Comparison of ENCODE assay signal across 8 mouse cellular contexts in the genomic region with DNA sequence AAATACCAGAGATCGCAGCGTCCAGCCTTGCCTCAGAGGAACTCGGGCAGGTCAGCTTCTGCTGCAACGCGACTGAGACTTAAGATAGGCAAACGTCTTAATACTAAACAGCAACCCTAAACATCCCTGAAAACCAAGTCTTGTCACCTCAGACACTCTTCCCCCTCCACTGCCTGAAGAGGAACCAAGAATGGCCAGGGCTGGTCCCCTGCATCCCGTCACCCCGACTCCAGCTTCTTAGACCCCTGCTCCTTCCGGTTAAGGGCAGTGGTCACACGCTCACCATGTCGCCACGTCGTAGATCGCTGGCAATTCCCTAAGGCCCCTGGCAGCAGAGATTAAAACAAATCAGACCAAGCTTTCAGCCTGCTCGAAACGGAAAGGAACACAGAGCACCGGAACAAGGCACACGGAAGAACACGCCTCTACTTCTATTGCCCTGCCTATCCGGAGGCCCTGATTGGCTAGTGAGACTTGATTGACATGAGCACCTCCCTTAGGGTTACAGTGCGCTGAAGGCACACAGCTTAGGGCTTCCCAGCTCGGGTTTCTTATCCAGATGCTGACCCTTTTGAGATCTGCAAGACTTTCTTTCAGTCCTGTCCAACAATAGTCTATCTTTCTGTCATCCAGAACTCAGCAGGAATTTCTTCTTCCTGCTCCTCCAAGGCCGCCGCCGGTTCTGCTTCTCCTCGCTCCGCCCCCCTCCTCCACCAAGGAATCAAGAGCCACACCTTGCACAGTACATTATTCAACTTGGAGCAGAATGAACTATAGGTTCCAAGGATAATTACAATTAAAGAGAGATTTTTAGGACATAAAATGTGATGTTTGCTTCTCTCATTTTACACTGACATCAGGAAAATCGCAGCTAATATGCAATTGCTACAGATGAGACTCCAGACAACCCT. TPM values are rescaled to one million over a fixed set of nuclear protein-coding genes. Genes with fewer than 3 reads are reported as not detected.
DNase-seq lines count a peak whose midpoint lies in the region; ATAC-seq lines count a peak whose summit lies in the region.
"Not testable (repeated sequence)": the region's sequence is repeated elsewhere in the genome, so short reads cannot be mapped to it uniquely, and the experiment has no call there.

A gene (minus strand): TSS at position 409 of the 911 bp plus-strand sequence.

- 2% methylated on average over 28 of the region's 28 CpGs for WGBS in hindbrain, embryonic 15.5 days

- peak; percentile 100 for ATAC-seq in hindbrain, embryonic 15.5 days (ENCODE audit: low FRiP score, low read depth)

- H3K9me3 ChIP-seq in hindbrain, embryonic 15.5 days, result not testable (repeated sequence)

- H3K9ac ChIP-seq in hindbrain, embryonic 15.5 days, result peak within 1 kb of the TSS; percentile 79

- peak; percentile 84 for DNase-seq in T-cell, adult 2 months (ENCODE audit: low spot score)
- DNase-seq in cerebellum, postnatal 36 days, result peak; percentile 85 to 88
- peak; percentile 82 to 91 for DNase-seq in frontal cortex, postnatal 36 days (ENCODE audit: low spot score in 2 of 2)
- peak; percentile 87 for DNase-seq in left cerebral cortex, adult 11 months (ENCODE audit: low spot score)
- peak; percentile 88 to 92 for DNase-seq in lung, postnatal 4 days
- peak; percentile 85 for DNase-seq in retina, postnatal 7 days (ENCODE audit: low read depth, low spot score)
- DNase-seq in urinary bladder, adult 2 months (ENCODE audit: low spot score), result peak; percentile 55

- H3K27me3 ChIP-seq in hindbrain, embryonic 15.5 days, result not testable (repeated sequence)

- H3K4me1 ChIP-seq in hindbrain, embryonic 15.5 days (replicated peaks), result not testable (repeated sequence)

- not testable (repeated sequence) for H3K36me3 ChIP-seq in hindbrain, embryonic 15.5 days

- peak within 1 kb of the TSS; percentile 81 for H3K27ac ChIP-seq in hindbrain, embryonic 15.5 days (replicated peaks)

- H3K4me2 ChIP-seq in hindbrain, embryonic 15.5 days, result peak within 1 kb of the TSS; percentile 52

- H3K4me3 ChIP-seq in hindbrain, embryonic 15.5 days, result peak within 1 kb of the TSS; percentile 70

RNA-seq across cellular contexts. Expression of the gene that starts here (rescaled TPM):
- 14.5 and 15.4 TPM in 2 replicates for polyA plus RNA-seq in hindbrain, embryonic 15.5 days (2015; fragmentation: Nextera tagmentation; extraction: Ambion mirVana)
- polyA plus RNA-seq in urinary bladder, adult 2 months (2012; rRNA removed), result 7.8 and 8.0 TPM in 2 replicates

Comparison
In these comparisons a context has a peak if more than half of its experiments do, and no peak if none do; other contexts are left out.
1. Peak in every context shown above with its lines: DNase-seq, ATAC-seq, H3K4me3 ChIP-seq and H3K27ac ChIP-seq.